Mouse (Mus musculus) ES-Bruce4 (cell line): ENCODE data around the gene Fto. TPM values are rescaled to one million over a fixed set of nuclear protein-coding genes. Genes with fewer than 3 reads are reported as not detected.

Source experiments
- H3K27ac ChIP-seq: 2 replicates; pipeline ENCODE4 v1.5.1; 2012; ENCODE audit warnings: low read length, inconsistent platforms; ENCODE audit not compliant: insufficient read depth
- H3K27me3 ChIP-seq: 2 replicates; pipeline ENCODE4 v1.6.1; 2012; ENCODE audit warnings: mild to moderate bottlenecking, low read length, inconsistent platforms; ENCODE audit not compliant: control insufficient read depth, poor library complexity, insufficient read depth, severe bottlenecking
- H3K36me3 ChIP-seq: 2 replicates; pipeline ENCODE4 v1.6.1; 2012; ENCODE audit warnings: inconsistent platforms, mild to moderate bottlenecking, low read length, moderate library complexity; ENCODE audit not compliant: control insufficient read depth, poor library complexity, insufficient read depth, severe bottlenecking
- H3K4me1 ChIP-seq: one replicate; pipeline ENCODE4 v1.8.1; 2011; ENCODE audit warnings: low read length; ENCODE audit not compliant: control insufficient read depth, insufficient read depth
- H3K4me3 ChIP-seq: 2 replicates; pipeline ENCODE4 v1.5.1; 2011; ENCODE audit warnings: low read depth, mild to moderate bottlenecking, low read length
- H3K9ac ChIP-seq: 2 replicates; pipeline ENCODE4 v1.6.1; 2012; ENCODE audit warnings: low read depth, mild to moderate bottlenecking, inconsistent platforms; ENCODE audit not compliant: poor library complexity, severe bottlenecking
- H3K9me3 ChIP-seq: replicated peaks from 2 replicates; pipeline ENCODE4 v1.6.1; 2012; ENCODE audit warnings: mild to moderate bottlenecking, low read length, inconsistent platforms; ENCODE audit not compliant: control insufficient read depth, poor library complexity, insufficient read depth, severe bottlenecking
- CTCF ChIP-seq: IDR thresholded peaks from one replicate; pipeline ENCODE4 v1.8.1; 2011; ENCODE audit warnings: low read depth, low read length
- EP300 ChIP-seq: IDR thresholded peaks from 2 replicates; pipeline ENCODE4 v1.6.1; 2011; ENCODE audit warnings: low read depth, low read length; ENCODE audit not compliant: insufficient read depth
- POLR2A ChIP-seq: IDR thresholded peaks from one replicate; pipeline ENCODE4 v1.8.1; 2011; ENCODE audit warnings: low read length; ENCODE audit not compliant: insufficient read depth
- polyA plus RNA-seq: library from polyadenylated mRNA; stranded (reverse); fragments of >200 nt; gene quantifications from 2 replicates; pipeline ENCODE4 v1.2.4, GENCODE M21; 2011; ENCODE audit warnings: low read depth; ENCODE audit not compliant: missing spikeins, insufficient read depth, insufficient read length

Fto gene
- polyA plus RNA-seq, 1 experiment, result 61.2 TPM

- TF ChIP-seq EP300, result no peak
- no peak for TF ChIP-seq POLR2A
- TF ChIP-seq CTCF, result no peak
- no peak overlapping the region for H3K27ac ChIP-seq
- no peak overlapping the region for H3K9ac ChIP-seq
- no peaks in the 10 kb centered on the region for H3K4me1 ChIP-seq
- no peak overlapping the region for H3K4me3 ChIP-seq
- no peaks in the 10 kb centered on the region for H3K36me3 ChIP-seq
- no peaks in the 10 kb centered on the region for H3K27me3 ChIP-seq
- no peaks in the 10 kb centered on the region; the same call in 1 of the 2 replicates for H3K9me3 ChIP-seq
Observed at GRCm38 (mm10) chr8:91708661-91709060, 395.3 kb downstream of the Fto start.

- H3K27me3 ChIP-seq, result no peaks in the 10 kb centered on the region
- no peaks in the 10 kb centered on the region for H3K4me1 ChIP-seq
Observed at GRCm38 (mm10) chr8:91709768-91710167, 396.4 kb downstream of the Fto start.

DNA sequence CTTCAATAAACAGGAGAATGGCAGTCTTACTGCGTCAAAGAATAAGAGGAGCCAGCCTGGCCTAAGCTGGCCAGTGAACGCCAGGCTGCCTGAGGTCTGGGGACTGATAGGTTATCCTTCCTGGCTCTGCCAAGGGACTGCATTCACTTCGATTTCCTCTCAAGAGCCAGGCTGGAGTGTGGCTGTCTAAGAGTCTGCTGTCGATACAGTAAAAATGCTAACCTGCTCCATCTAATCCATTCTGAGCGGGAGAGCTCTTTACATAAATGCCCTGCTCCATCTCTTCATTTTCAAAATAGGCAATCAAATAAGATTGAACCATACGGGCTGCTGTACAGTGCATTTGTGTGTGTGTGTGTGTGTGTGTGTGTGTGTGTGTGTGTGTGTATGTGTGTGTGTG is 397.9 kb downstream of the Fto start:
- H3K4me3 ChIP-seq, result no peak overlapping the region
- H3K4me1 ChIP-seq, result no peaks in the 10 kb centered on the region
- no peak overlapping the region for H3K27ac ChIP-seq
- H3K27me3 ChIP-seq, result no peaks in the 10 kb centered on the region
- no peaks in the 10 kb centered on the region; the same call in 1 of the 2 replicates for H3K9me3 ChIP-seq
- TF ChIP-seq CTCF (no peak), POLR2A (no peak), EP300 (no peak)
- no peaks in the 10 kb centered on the region for H3K36me3 ChIP-seq
- H3K9ac ChIP-seq, result no peak overlapping the region

More at GRCm38 (mm10) chr8:91709768-91710167, 396.4 kb downstream of the Fto start:
- Histone ChIP-seq H3K27ac (no peak overlapping the region), H3K4me3 (no peak overlapping the region), H3K36me3 (no peaks in the 10 kb centered on the region), H3K9ac (no peak overlapping the region), H3K9me3 (no peaks in the 10 kb centered on the region; the same call in 1 of the 2 replicates)
- TF ChIP-seq CTCF, result no peak
- TF ChIP-seq POLR2A, result no peak
- no peak for TF ChIP-seq EP300

DNA sequence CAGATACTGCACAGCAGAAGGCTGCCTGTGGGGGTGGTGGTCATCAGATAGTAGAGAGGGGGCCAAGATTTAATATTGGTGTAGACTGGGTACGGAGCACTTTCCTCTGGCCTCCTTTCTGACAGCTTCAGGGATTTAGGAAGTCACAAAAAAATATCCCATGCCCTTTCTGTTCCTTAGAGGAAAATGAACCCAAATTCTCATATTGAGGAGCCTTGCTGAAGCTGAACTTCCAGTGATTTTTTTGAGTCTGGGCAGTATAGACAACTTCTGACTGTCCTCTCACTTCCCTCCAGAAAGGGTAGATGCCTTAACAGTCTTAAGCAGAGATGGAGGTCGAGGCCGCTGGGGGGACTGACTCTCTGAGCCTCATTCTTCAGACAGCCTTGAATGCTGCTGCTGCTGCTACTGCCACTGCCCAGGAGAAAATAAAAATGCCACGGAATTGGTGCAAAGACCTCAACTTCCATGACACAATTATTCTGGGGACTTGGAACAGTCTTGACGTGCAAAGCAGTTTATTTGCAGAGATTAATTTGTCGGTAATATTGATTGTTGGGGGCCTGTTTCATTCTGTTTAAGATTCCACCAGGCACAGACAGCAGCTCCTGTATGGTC is 398.8 kb downstream of the Fto start:
- no peak overlapping the region for H3K27ac ChIP-seq
- TF ChIP-seq CTCF, result no peak
- TF ChIP-seq POLR2A, result no peak
- no peak for TF ChIP-seq EP300
- no peaks in the 10 kb centered on the region for H3K36me3 ChIP-seq
- H3K4me3 ChIP-seq, result no peak overlapping the region
- H3K27me3 ChIP-seq, result no peaks in the 10 kb centered on the region
- H3K9ac ChIP-seq, result no peak overlapping the region
- no peaks in the 10 kb centered on the region; the same call in 1 of the 2 replicates for H3K9me3 ChIP-seq
- no peaks in the 10 kb centered on the region for H3K4me1 ChIP-seq

- no peak for TF ChIP-seq EP300
- no peak for TF ChIP-seq POLR2A
- H3K27ac ChIP-seq, result no peak overlapping the region
- H3K4me1 ChIP-seq, result no peaks in the 10 kb centered on the region
Observed at GRCm38 (mm10) chr8:91712731-91713569, 399.6 kb downstream of the Fto start.

GRCm38 (mm10) chr8:91713677-91714312 is 400.5 kb downstream of the Fto start:
- H3K4me3 ChIP-seq, result no peak overlapping the region
- no peaks in the 10 kb centered on the region for H3K4me1 ChIP-seq
- no peak overlapping the region for H3K27ac ChIP-seq
- no peaks in the 10 kb centered on the region for H3K9me3 ChIP-seq
- no peaks in the 10 kb centered on the region for H3K27me3 ChIP-seq
- no peaks in the 10 kb centered on the region for H3K36me3 ChIP-seq
- H3K9ac ChIP-seq, result no peak overlapping the region
- no peak for TF ChIP-seq CTCF
- TF ChIP-seq POLR2A, result no peak
- no peak for TF ChIP-seq EP300

More at GRCm38 (mm10) chr8:91712731-91713569, 399.6 kb downstream of the Fto start:
- no peak overlapping the region for H3K9ac ChIP-seq
- H3K36me3 ChIP-seq, result no peaks in the 10 kb centered on the region
- H3K4me3 ChIP-seq, result no peak overlapping the region
- H3K27me3 ChIP-seq, result no peaks in the 10 kb centered on the region
- no peaks in the 10 kb centered on the region; the same call in 1 of the 2 replicates for H3K9me3 ChIP-seq
